Mouse (Mus musculus): ENCODE measurements around the gene Rerg. TPM values are rescaled to one million over a fixed set of nuclear protein-coding genes. Genes with fewer than 3 reads are reported as not detected.
A peak's percentile ranks its signal among the peaks of the same experiment; 100 is the strongest.

The Rerg gene
- polyA plus RNA-seq, 1 experiment from 2014 or later = 25.3 TPM

- Histone ChIP-seq H3K36me3 (no peaks in the 10 kb centered on the region), H3K9ac (no peak overlapping the region), H3K4me1 (0 out of 2 replicates have a peak, but pooled peaks cover 8% of the 10 kb centered on the region), H3K4me3 (replicated peaks) (no peak overlapping the region), H3K4me2 (no peak overlapping the region), H3K9me3 (no peaks in the 10 kb centered on the region), H3K27me3 (replicated peaks) (no peaks in the 10 kb centered on the region), H3K27ac (peak overlapping the region; percentile 65)
- peak; percentile 82 for ATAC-seq (ENCODE audit: insufficient read depth, low FRiP score, low read depth)
- 67% methylated on average over 11 of the region's 11 CpGs for WGBS
Measured at GRCm38 (mm10) chr6:137161491-137162088, 8.7 kb downstream of the Rerg start.

- 0 out of 2 replicates have a peak, but pooled peaks cover 8% of the 10 kb centered on the region for H3K4me1 ChIP-seq
- H3K27me3 ChIP-seq (replicated peaks) = no peaks in the 10 kb centered on the region
- WGBS = 89% methylated on average over 8 of the region's 8 CpGs
- no peak overlapping the region for H3K4me2 ChIP-seq
- no peak overlapping the region for H3K9ac ChIP-seq
- no peak overlapping the region for H3K4me3 ChIP-seq (replicated peaks)
- no peak for ATAC-seq (ENCODE audit: insufficient read depth, low FRiP score, low read depth)
- H3K36me3 ChIP-seq = no peaks in the 10 kb centered on the region
- no peaks in the 10 kb centered on the region for H3K9me3 ChIP-seq
- H3K27ac ChIP-seq = no peak overlapping the region
Measured at GRCm38 (mm10) chr6:137159372-137159926, 10.8 kb downstream of the Rerg start.

- Histone ChIP-seq H3K4me2 (no peak overlapping the region), H3K4me1 (0 out of 2 replicates have a peak, but pooled peaks cover 4% of the 10 kb centered on the region), H3K27me3 (replicated peaks) (no peaks in the 10 kb centered on the region), H3K36me3 (no peaks in the 10 kb centered on the region), H3K9ac (no peak overlapping the region), H3K4me3 (replicated peaks) (no peak overlapping the region), H3K27ac (no peak overlapping the region), H3K9me3 (no peaks in the 10 kb centered on the region)
- ATAC-seq (ENCODE audit: insufficient read depth, low FRiP score, low read depth) = no peak
- WGBS = 73% methylated on average over 11 of the region's 11 CpGs
Measured at GRCm38 (mm10) chr6:137156437-137157219, 13.7 kb downstream of the Rerg start.

GRCm38 (mm10) chr6:137155196-137156137 lies 14.8 kb downstream of the Rerg start:
- 56% methylated on average over 26 of the region's 26 CpGs for WGBS
- no peak overlapping the region for H3K9ac ChIP-seq
- H3K4me1 ChIP-seq = no peaks in the 10 kb centered on the region
- H3K4me3 ChIP-seq (replicated peaks) = no peak overlapping the region
- H3K9me3 ChIP-seq = no peaks in the 10 kb centered on the region
- no peaks in the 10 kb centered on the region for H3K36me3 ChIP-seq
- no peak overlapping the region for H3K27ac ChIP-seq
- ATAC-seq (ENCODE audit: insufficient read depth, low FRiP score, low read depth) = no peak
- no peaks in the 10 kb centered on the region for H3K27me3 ChIP-seq (replicated peaks)
- no peak overlapping the region for H3K4me2 ChIP-seq

GRCm38 (mm10) chr6:137153021-137153420 lies 17.3 kb downstream of the Rerg start:
- no peaks in the 10 kb centered on the region for H3K9me3 ChIP-seq
- no peak overlapping the region for H3K4me3 ChIP-seq (replicated peaks)
- no peak overlapping the region for H3K4me2 ChIP-seq
- WGBS = 77% methylated on average over 14 of the region's 14 CpGs
- no peaks in the 10 kb centered on the region for H3K27me3 ChIP-seq (replicated peaks)
- no peaks in the 10 kb centered on the region for H3K4me1 ChIP-seq
- no peaks in the 10 kb centered on the region for H3K36me3 ChIP-seq
- H3K27ac ChIP-seq = no peak overlapping the region
- no peak for ATAC-seq (ENCODE audit: insufficient read depth, low FRiP score, low read depth)
- no peak overlapping the region for H3K9ac ChIP-seq

- Histone ChIP-seq H3K36me3 (no peaks in the 10 kb centered on the region), H3K27ac (no peak overlapping the region), H3K4me2 (no peak overlapping the region), H3K9ac (no peak overlapping the region), H3K9me3 (no peaks in the 10 kb centered on the region), H3K4me1 (no peaks in the 10 kb centered on the region), H3K27me3 (replicated peaks) (no peaks in the 10 kb centered on the region), H3K4me3 (replicated peaks) (no peak overlapping the region)
- WGBS = 79% methylated on average over 2 of the region's 2 CpGs
- no peak for ATAC-seq (ENCODE audit: insufficient read depth, low FRiP score, low read depth)
Measured at GRCm38 (mm10) chr6:137151015-137151414, 19.3 kb downstream of the Rerg start.

GRCm38 (mm10) chr6:137149833-137150232 lies 20.5 kb downstream of the Rerg start:
- WGBS = 74% methylated on average over 4 of the region's 4 CpGs
- H3K9me3 ChIP-seq = no peaks in the 10 kb centered on the region
- no peak for ATAC-seq (ENCODE audit: insufficient read depth, low FRiP score, low read depth)

GRCm38 (mm10) chr6:137146910-137147309 lies 23.4 kb downstream of the Rerg start:
- no peaks in the 10 kb centered on the region for H3K27me3 ChIP-seq (replicated peaks)
- H3K4me2 ChIP-seq = no peak overlapping the region
- H3K36me3 ChIP-seq = no peaks in the 10 kb centered on the region
- no peaks in the 10 kb centered on the region for H3K9me3 ChIP-seq
- H3K4me3 ChIP-seq (replicated peaks) = no peak overlapping the region
- no peak overlapping the region for H3K9ac ChIP-seq
- peaks cover 17% of the 10 kb centered on the region for H3K4me1 ChIP-seq
- ATAC-seq (ENCODE audit: insufficient read depth, low FRiP score, low read depth) = no peak
- H3K27ac ChIP-seq = no peak overlapping the region
- 92% methylated on average over 2 of the region's 2 CpGs for WGBS

More at GRCm38 (mm10) chr6:137149833-137150232, 20.5 kb downstream of the Rerg start:
- H3K27me3 ChIP-seq (replicated peaks) = no peaks in the 10 kb centered on the region
- H3K9ac ChIP-seq = no peak overlapping the region
- H3K4me2 ChIP-seq = no peak overlapping the region
- peaks cover 9% of the 10 kb centered on the region for H3K4me1 ChIP-seq
- no peak overlapping the region for H3K27ac ChIP-seq
- no peaks in the 10 kb centered on the region for H3K36me3 ChIP-seq
- H3K4me3 ChIP-seq (replicated peaks) = no peak overlapping the region

- Histone ChIP-seq H3K9ac (no peak overlapping the region), H3K9me3 (no peaks in the 10 kb centered on the region), H3K4me3 (replicated peaks) (no peak overlapping the region), H3K4me2 (no peak overlapping the region), H3K4me1 (peaks cover 17% of the 10 kb centered on the region), H3K27me3 (replicated peaks) (no peaks in the 10 kb centered on the region), H3K27ac (peak overlapping the region; percentile 77), H3K36me3 (no peaks in the 10 kb centered on the region)
- ATAC-seq (ENCODE audit: insufficient read depth, low FRiP score, low read depth) = no peak
- WGBS = 78% methylated on average over 11 of the region's 11 CpGs
Measured at GRCm38 (mm10) chr6:137145611-137146010, 24.7 kb downstream of the Rerg start.

GRCm38 (mm10) chr6:137144958-137145535 lies 25.2 kb downstream of the Rerg start:
- Histone ChIP-seq H3K4me2 (peak overlapping the region; percentile 21; the same call in 1 of the 2 replicates), H3K4me1 (peaks cover 17% of the 10 kb centered on the region)

GRCm38 (mm10) chr6:137144526-137144840 lies 25.8 kb downstream of the Rerg start:
- Histone ChIP-seq H3K36me3 (no peaks in the 10 kb centered on the region), H3K27me3 (replicated peaks) (no peaks in the 10 kb centered on the region), H3K4me1 (peaks cover 17% of the 10 kb centered on the region), H3K9ac (no peak overlapping the region), H3K4me2 (0 out of 2 replicates have a peak overlapping the region, but pooled peaks have one; percentile 21), H3K27ac (peak overlapping the region; percentile 77), H3K4me3 (replicated peaks) (no peak overlapping the region), H3K9me3 (no peaks in the 10 kb centered on the region)
- WGBS = 57% methylated on average over 10 of the region's 10 CpGs
- ATAC-seq (ENCODE audit: insufficient read depth, low FRiP score, low read depth) = no peak

More at GRCm38 (mm10) chr6:137144958-137145535, 25.2 kb downstream of the Rerg start:
- no peaks in the 10 kb centered on the region for H3K36me3 ChIP-seq
- no peaks in the 10 kb centered on the region for H3K27me3 ChIP-seq (replicated peaks)
- ATAC-seq (ENCODE audit: insufficient read depth, low FRiP score, low read depth) = no peak; the same call in 1 of the 2 replicates
- peak overlapping the region; percentile 77 for H3K27ac ChIP-seq
- H3K4me3 ChIP-seq (replicated peaks) = no peak overlapping the region
- no peak overlapping the region for H3K9ac ChIP-seq
- 24% methylated on average over 11 of the region's 11 CpGs for WGBS
- no peaks in the 10 kb centered on the region for H3K9me3 ChIP-seq

Measured in stomach, embryonic 15.5 days (tissue).